Mouse (Mus musculus) myocyte (in vitro differentiated cells): ENCODE measurements around the gene Prkd1.

Experiments
- CEBPB ChIP-seq: IDR thresholded peaks from 2 replicates; pipeline ENCODE4 v1.6.1; 2011; ENCODE audit warnings: mild to moderate bottlenecking, moderate library complexity; ENCODE audit not compliant: poor library complexity, insufficient read depth, severe bottlenecking
- E2F4 ChIP-seq: IDR thresholded peaks from one replicate; pipeline ENCODE4 v1.6.1; 2011; ENCODE audit warnings: mild to moderate bottlenecking, control low read depth, moderate library complexity; ENCODE audit not compliant: insufficient read depth
- MYOD1 ChIP-seq, 3 experiments: IDR thresholded peaks; one replicate each; pipeline ENCODE4 v1.6.1; 2011; ENCODE audit warnings: control low read depth in 2 of 3, low read depth in 2 of 3, mild to moderate bottlenecking in 2 of 3, moderate library complexity in 1 of 3; ENCODE audit not compliant: insufficient read length in 2 of 3, control insufficient read depth in 1 of 3
- MYOG ChIP-seq, 3 experiments: IDR thresholded peaks; one replicate each; pipeline ENCODE4 v1.6.1; 2011; ENCODE audit warnings: control low read depth in 2 of 3, low read depth in 2 of 3, mild to moderate bottlenecking in 2 of 3; ENCODE audit not compliant: insufficient read length in 2 of 3, control insufficient read depth in 1 of 3, insufficient read depth in 1 of 3
- POLR2A ChIP-seq: IDR thresholded peaks from one replicate; pipeline ENCODE4 v1.6.1; 2011; ENCODE audit warnings: low read depth, mild to moderate bottlenecking, control low read depth, moderate library complexity; ENCODE audit not compliant: insufficient read length
- POLR2AphosphoS2 ChIP-seq: IDR thresholded peaks from one replicate; pipeline ENCODE4 v1.6.1; 2011; ENCODE audit warnings: low read depth, control low read depth; ENCODE audit not compliant: insufficient read length
- SRF ChIP-seq: IDR thresholded peaks from one replicate; pipeline ENCODE4 v1.6.1; 2011; ENCODE audit warnings: low read depth; ENCODE audit not compliant: control insufficient read depth, insufficient read length
- TCF12 ChIP-seq: IDR thresholded peaks from one replicate; pipeline ENCODE4 v1.6.1; 2011; ENCODE audit warnings: mild to moderate bottlenecking, control low read depth; ENCODE audit not compliant: poor library complexity, insufficient read depth, severe bottlenecking
- TCF3 ChIP-seq: IDR thresholded peaks from one replicate; pipeline ENCODE4 v1.6.1; 2011; ENCODE audit warnings: low read depth, control low read depth; ENCODE audit not compliant: insufficient read length
- USF1 ChIP-seq: IDR thresholded peaks from one replicate; pipeline ENCODE4 v1.6.1; 2011; ENCODE audit warnings: low read depth, mild to moderate bottlenecking, control low read depth, moderate library complexity

- TF ChIP-seq TCF12 = no peak
- TF ChIP-seq E2F4 = no peak
- no peak for TF ChIP-seq POLR2A
- 0 out of 2 replicates have a peak, but pooled peaks have one; percentile 17 for TF ChIP-seq CEBPB
- no peak for TF ChIP-seq TCF3
- TF ChIP-seq MYOD1 (IDR thresholded peaks at IDR 0.05; ENCODE audit: control insufficient read depth in 1 of 3, insufficient read length in 2 of 3, low read depth in 2 of 3) = no peak
- no peak for TF ChIP-seq USF1
- TF ChIP-seq POLR2AphosphoS2 = no peak
- TF ChIP-seq SRF = no peak
- TF ChIP-seq MYOG (IDR thresholded peaks at IDR 0.05; ENCODE audit: control insufficient read depth in 1 of 3, insufficient read depth in 1 of 3, insufficient read length in 2 of 3, low read depth in 2 of 3) = no peak
These were observed 103.9 kb downstream of the Prkd1 start for GRCm38 (mm10) chr12:50544855-50545609.
